In genomic region chr10:127519903-127520713, GRCm38 (mm10) we compare ENCODE assay signal across 1 mouse cellular context.
TF ChIP-seq lines count a peak whose summit lies in the region.

No protein-coding gene starts in this region.

TF ChIP-seq in myocyte, 11 proteins besides CTCF, POLR2A, EP300 and RAD21:
- TF ChIP-seq TCF3 (IDR thresholded peaks at IDR 0.05; ENCODE audit: insufficient read length, low read depth), result no peak
- no peak for TF ChIP-seq USF1 (IDR thresholded peaks at IDR 0.05; ENCODE audit: low read depth)
- TF ChIP-seq REST (IDR thresholded peaks at IDR 0.05; ENCODE audit: insufficient read depth, insufficient read length), result no peak
- no peak for TF ChIP-seq TCF12 (IDR thresholded peaks at IDR 0.05; ENCODE audit: insufficient read depth, poor library complexity, severe bottlenecking)
- no peak for TF ChIP-seq E2F4 (IDR thresholded peaks at IDR 0.05; ENCODE audit: insufficient read depth)
- no peak for TF ChIP-seq MAX (IDR thresholded peaks at IDR 0.05; ENCODE audit: low read depth)
- TF ChIP-seq MYOD1 (IDR thresholded peaks at IDR 0.05; ENCODE audit: control insufficient read depth in 1 of 3, insufficient read length in 2 of 3, low read depth in 2 of 3), result no peak
- no peak for TF ChIP-seq SRF (IDR thresholded peaks at IDR 0.05; ENCODE audit: control insufficient read depth, insufficient read length, low read depth)
- no peak for TF ChIP-seq POLR2AphosphoS2 (IDR thresholded peaks at IDR 0.05; ENCODE audit: insufficient read length, low read depth)
- no peak for TF ChIP-seq CEBPB (IDR thresholded peaks at IDR 0.05; ENCODE audit: insufficient read depth, poor library complexity, severe bottlenecking)
- TF ChIP-seq MYOG (IDR thresholded peaks at IDR 0.05; ENCODE audit: control insufficient read depth in 1 of 3, insufficient read depth in 1 of 3, insufficient read length in 2 of 3, low read depth in 2 of 3), result no peak
